In the genomic region with DNA sequence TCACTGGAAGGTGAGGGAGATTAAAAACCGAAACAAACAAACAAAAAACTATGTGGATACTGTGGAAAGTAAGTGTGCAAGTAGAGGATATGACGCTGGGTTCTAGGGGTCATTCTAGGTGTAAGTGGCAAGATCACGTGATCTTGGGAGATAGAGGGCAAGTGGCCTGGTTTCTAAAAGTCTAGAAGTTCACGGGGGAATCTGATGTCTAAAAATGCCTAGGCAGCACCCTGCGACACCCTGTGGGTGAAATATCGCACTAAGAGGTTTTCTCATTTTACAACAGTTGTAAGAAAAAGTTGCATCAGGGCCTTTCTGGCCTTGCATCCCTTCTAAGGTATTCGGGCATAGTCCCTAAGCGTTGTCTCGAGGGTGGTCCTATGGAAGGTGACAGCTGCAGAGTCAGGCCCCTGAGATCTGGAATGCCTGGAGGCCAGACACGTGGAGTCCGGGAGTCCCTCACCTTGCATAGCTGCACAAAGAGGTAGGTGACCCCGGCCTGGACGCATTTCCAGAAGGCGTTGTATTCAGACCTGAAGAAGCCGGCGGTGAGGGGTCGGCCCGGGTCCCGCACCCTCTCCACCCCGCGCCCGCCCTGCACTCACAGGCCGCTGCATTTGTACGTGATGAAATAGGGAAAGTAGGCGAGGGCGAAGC, we compare ENCODE assay signal across 8 mouse cellular contexts. TPM values are rescaled to one million over a fixed set of nuclear protein-coding genes. Genes with fewer than 3 reads are reported as not detected.
DNase-seq lines count a peak whose midpoint lies in the region; ATAC-seq lines count a peak whose summit lies in the region.
"Had no signal": no experiment of that assay in that cellular context is flagged by ENCODE, and none has a peak within 500 bp of the region (broad histone marks: within the 10 kb centered on the region; RNA-seq: fewer than 3 reads in every experiment).

No protein-coding gene starts in this region.

- H3K9ac ChIP-seq in lung, embryonic 15.5 days = peak overlapping the region; percentile 81
- peak overlapping the region; percentile 97 for H3K9ac ChIP-seq in hindbrain, embryonic 16.5 days (ENCODE audit: low read depth, low read length)
- peak overlapping the region; percentile 87 for H3K9ac ChIP-seq in midbrain, embryonic 16.5 days (ENCODE audit: low read depth, low read length)

- no peak overlapping the region for H3K27ac ChIP-seq in lung, embryonic 15.5 days
- H3K27ac ChIP-seq in hindbrain, embryonic 16.5 days (ENCODE audit: low read depth, low read length) = peak overlapping the region; percentile 89
- H3K27ac ChIP-seq in midbrain, embryonic 16.5 days (ENCODE audit: low read length) = peak overlapping the region; percentile 93

- no peaks in the 10 kb centered on the region for H3K27me3 ChIP-seq in lung, embryonic 15.5 days
- H3K27me3 ChIP-seq in hindbrain, embryonic 16.5 days (replicated peaks; ENCODE audit: control insufficient read depth, insufficient read depth, low read length) = no peaks in the 10 kb centered on the region
- H3K27me3 ChIP-seq in midbrain, embryonic 16.5 days (ENCODE audit: control insufficient read depth, insufficient read depth, low read depth, low read length) = no peaks in the 10 kb centered on the region

- no peaks in the 10 kb centered on the region for H3K9me3 ChIP-seq in lung, embryonic 15.5 days
- H3K9me3 ChIP-seq in hindbrain, embryonic 16.5 days (ENCODE audit: control insufficient read depth, low read length) = no peaks in the 10 kb centered on the region
- H3K9me3 ChIP-seq in midbrain, embryonic 16.5 days (replicated peaks; ENCODE audit: control insufficient read depth, low read length, poor library complexity, severe bottlenecking) = no peaks in the 10 kb centered on the region

- WGBS in lung, embryonic 15.5 days = 6% methylated on average over 26 of the region's 26 CpGs
- WGBS in hindbrain, embryonic 16.5 days = 8% methylated on average over 26 of the region's 26 CpGs
- WGBS in midbrain, embryonic 16.5 days = 7% methylated on average over 26 of the region's 26 CpGs

- H3K36me3 ChIP-seq in lung, embryonic 15.5 days = peaks cover 9% of the 10 kb centered on the region
- H3K36me3 ChIP-seq in hindbrain, embryonic 16.5 days (ENCODE audit: control insufficient read depth, insufficient read depth, low read length) = peaks cover 22% of the 10 kb centered on the region
- H3K36me3 ChIP-seq in midbrain, embryonic 16.5 days (ENCODE audit: control insufficient read depth, insufficient read depth, low read length) = peaks cover 5% of the 10 kb centered on the region

- peak overlapping the region; percentile 76 for H3K4me3 ChIP-seq in lung, embryonic 15.5 days
- H3K4me3 ChIP-seq in hindbrain, embryonic 16.5 days (ENCODE audit: low read length) = peak overlapping the region; percentile 89
- H3K4me3 ChIP-seq in midbrain, embryonic 16.5 days (ENCODE audit: low read depth, low read length) = peak overlapping the region; percentile 69

- peaks cover 16% of the 10 kb centered on the region for H3K4me1 ChIP-seq in lung, embryonic 15.5 days
- peaks cover 22% of the 10 kb centered on the region for H3K4me1 ChIP-seq in hindbrain, embryonic 16.5 days (ENCODE audit: control insufficient read depth, insufficient read depth, low read depth, low read length)
- peaks cover 21% of the 10 kb centered on the region for H3K4me1 ChIP-seq in midbrain, embryonic 16.5 days (ENCODE audit: control insufficient read depth, insufficient read depth, low read length)

- H3K4me2 ChIP-seq in lung, embryonic 15.5 days = peak overlapping the region; percentile 76
- peak overlapping the region; percentile 88 for H3K4me2 ChIP-seq in hindbrain, embryonic 16.5 days (ENCODE audit: low read length)
- H3K4me2 ChIP-seq in midbrain, embryonic 16.5 days (ENCODE audit: low read length) = peak overlapping the region; percentile 71

- peak; percentile 43; the same call in 1 of the 2 replicates for ATAC-seq in lung, embryonic 15.5 days (ENCODE audit: borderline replicate concordance, extremely low read depth, low FRiP score, low TSS enrichment)
- ATAC-seq in hindbrain, embryonic 16.5 days = peak; percentile 61
- peak; percentile 47 for ATAC-seq in midbrain, embryonic 16.5 days
- ATAC-seq in activated CD4-positive, CD25-positive, alpha-beta regulatory T cell, adult 4 months = no peak

- DNase-seq in lung, postnatal 14 days = no peak
- peak; percentile 25 for DNase-seq in c-Kit-positive CD71-positive TER-119-positive erythroid progenitor cells, embryonic 14.5 days (ENCODE audit: low spot score)
- no peak for DNase-seq in adrenal gland, postnatal 14 days

RNA-seq across cellular contexts. Expression of a gene that starts 0.5 kb away (rescaled TPM):
- 153 and 159 TPM in 2 replicates for polyA plus RNA-seq in lung, embryonic 15.5 days (2015; fragmentation: Nextera tagmentation; extraction: Ambion mirVana)
- 278 and 301 TPM in 2 replicates for polyA plus RNA-seq in hindbrain, embryonic 16.5 days (2015; fragmentation: Nextera tagmentation; extraction: Ambion mirVana)
- 233 and 254 TPM in 2 replicates for polyA plus RNA-seq in midbrain, embryonic 16.5 days (2015; fragmentation: Nextera tagmentation; extraction: Ambion mirVana)
- polyA plus RNA-seq in activated CD4-positive, CD25-positive, alpha-beta regulatory T cell, adult 4 months (2017; shearing (Covaris generic)) = 10 to 100 TPM; 46.6 to 48.1 TPM
- total RNA-seq in adrenal gland, postnatal 14 days (2021) = 215 and 242 TPM in 2 replicates

RNA-seq across cellular contexts. Expression of a gene that starts 14.6 kb away (rescaled TPM):
- polyA plus RNA-seq in lung, embryonic 15.5 days (2015; fragmentation: Nextera tagmentation; extraction: Ambion mirVana) = 0.19 and 0.46 TPM in 2 replicates
- 0.82 and 1.1 TPM in 2 replicates for polyA plus RNA-seq in hindbrain, embryonic 16.5 days (2015; fragmentation: Nextera tagmentation; extraction: Ambion mirVana)
- 1.1 and 1.7 TPM in 2 replicates for polyA plus RNA-seq in midbrain, embryonic 16.5 days (2015; fragmentation: Nextera tagmentation; extraction: Ambion mirVana)
- polyA plus RNA-seq in activated CD4-positive, CD25-positive, alpha-beta regulatory T cell, adult 4 months (2017; shearing (Covaris generic)) = not detected
- total RNA-seq in adrenal gland, postnatal 14 days (2021) = not detected in 2 replicates
- polyA plus RNA-seq: large intestine, adult 2 months had no signal

RNA-seq across cellular contexts. Expression of a gene that starts 16.9 kb away (rescaled TPM):
- polyA plus RNA-seq in lung, embryonic 15.5 days (2015; fragmentation: Nextera tagmentation; extraction: Ambion mirVana) = 0.40 and 0.41 TPM in 2 replicates
- polyA plus RNA-seq in hindbrain, embryonic 16.5 days (2015; fragmentation: Nextera tagmentation; extraction: Ambion mirVana) = 3.0 and 3.7 TPM in 2 replicates
- polyA plus RNA-seq in midbrain, embryonic 16.5 days (2015; fragmentation: Nextera tagmentation; extraction: Ambion mirVana) = 1.2 and 2.2 TPM in 2 replicates
- polyA plus RNA-seq in activated CD4-positive, CD25-positive, alpha-beta regulatory T cell, adult 4 months (2017; shearing (Covaris generic)) = not detected
- 3.0 TPM in 2 replicates for total RNA-seq in adrenal gland, postnatal 14 days (2021)

RNA-seq across cellular contexts. Expression of a gene that starts 22.4 kb away (rescaled TPM):
- 1.4 and 1.8 TPM in 2 replicates for polyA plus RNA-seq in lung, embryonic 15.5 days (2015; fragmentation: Nextera tagmentation; extraction: Ambion mirVana)
- polyA plus RNA-seq in hindbrain, embryonic 16.5 days (2015; fragmentation: Nextera tagmentation; extraction: Ambion mirVana) = 0.98 and 1.0 TPM in 2 replicates
- polyA plus RNA-seq in midbrain, embryonic 16.5 days (2015; fragmentation: Nextera tagmentation; extraction: Ambion mirVana) = 1.6 and 2.0 TPM in 2 replicates
- polyA plus RNA-seq in activated CD4-positive, CD25-positive, alpha-beta regulatory T cell, adult 4 months (2017; shearing (Covaris generic)) = under 1 TPM in 1 of 2 experiments, not detected in 1; 0.69 TPM
- total RNA-seq in adrenal gland, postnatal 14 days (2021) = 76.3 and 82.7 TPM in 2 replicates

RNA-seq across cellular contexts. Expression of a gene that starts 30.1 kb away (rescaled TPM):
- polyA plus RNA-seq in lung, embryonic 15.5 days (2015; fragmentation: Nextera tagmentation; extraction: Ambion mirVana) = 0.96 TPM in 1 of 2 replicates, not detected in the other
- polyA plus RNA-seq in hindbrain, embryonic 16.5 days (2015; fragmentation: Nextera tagmentation; extraction: Ambion mirVana) = not detected in 2 replicates
- not detected in 2 replicates for polyA plus RNA-seq in midbrain, embryonic 16.5 days (2015; fragmentation: Nextera tagmentation; extraction: Ambion mirVana)
- not detected for polyA plus RNA-seq in activated CD4-positive, CD25-positive, alpha-beta regulatory T cell, adult 4 months (2017; shearing (Covaris generic))
- total RNA-seq in adrenal gland, postnatal 14 days (2021) = 1.4 and 3.4 TPM in 2 replicates
